Mouse (Mus musculus) neural tube, embryonic 11.5 days (tissue): ENCODE results near the gene Gm49380. TPM values are rescaled to one million over a fixed set of nuclear protein-coding genes. Genes with fewer than 3 reads are reported as not detected.
A peak's percentile ranks its signal among the peaks of the same experiment; 100 is the strongest.

Experiments used
- ATAC-seq: fragments of 200-750 bp; cut with Nextera tagmentation; 2 replicates; pipeline ENCODE4 v1.8.0; 2017; ENCODE audit warnings: moderate number of reproducible peaks, mild to moderate bottlenecking, moderate TSS enrichment, moderate library complexity; ENCODE audit not compliant: insufficient read depth, low FRiP score, low TSS enrichment
- DNase-seq: peaks from one replicate; pipeline ENCODE4 v3.0.0-alpha.2; 2015; ENCODE audit warnings: low spot score
- H3K27ac ChIP-seq: fragments of 300-500 bp; sonication (generic); 2 replicates; pipeline ENCODE4 v1.5.1; 2014; ENCODE audit warnings: low read depth, mild to moderate bottlenecking, low read length
- H3K27me3 ChIP-seq: fragments of 300-500 bp; sonication (generic); 2 replicates; pipeline ENCODE4 v1.6.1; 2014; ENCODE audit warnings: mild to moderate bottlenecking, low read length, mixed read lengths; ENCODE audit not compliant: control insufficient read depth, insufficient read depth
- H3K36me3 ChIP-seq: fragments of 300-500 bp; sonication (generic); 2 replicates; pipeline ENCODE4 v1.6.1; 2014; ENCODE audit warnings: mild to moderate bottlenecking, low read length, moderate library complexity, mixed read lengths; ENCODE audit not compliant: control insufficient read depth, insufficient read depth
- H3K4me1 ChIP-seq: fragments of 300-500 bp; sonication (generic); 2 replicates; pipeline ENCODE4 v1.6.1; 2014; ENCODE audit warnings: low read length, mixed read lengths; ENCODE audit not compliant: control insufficient read depth, insufficient read depth
- H3K4me2 ChIP-seq: fragments of 300-500 bp; sonication (generic); 2 replicates; pipeline ENCODE4 v1.6.1; 2014; ENCODE audit warnings: low read depth, mild to moderate bottlenecking, moderate library complexity
- H3K4me3 ChIP-seq: fragments of 300-500 bp; sonication (generic); 2 replicates; pipeline ENCODE4 v1.5.1; 2014; ENCODE audit warnings: low read depth, low read length
- H3K9ac ChIP-seq: fragments of 300-500 bp; sonication (generic); 2 replicates; pipeline ENCODE4 v1.6.1; 2014; ENCODE audit warnings: mild to moderate bottlenecking, low read length
- H3K9me3 ChIP-seq: fragments of 300-500 bp; sonication (generic); 2 replicates; pipeline ENCODE4 v1.6.1; 2016; ENCODE audit warnings: low read length; ENCODE audit not compliant: control insufficient read depth
- WGBS: fragments of 180-500 bp; shearing (Covaris S2); extraction: QIAGEN DNeasy Blood & Tissue Kit; methylation state at CpG from one replicate; pipeline ENCODE4 v1.1.7; 2014; 5-methylcytosine and 5-hydroxymethylcytosine counted together
- polyA plus RNA-seq: library from polyadenylated mRNA; unstranded; fragments of >200 nt; fragmentation: Nextera tagmentation; extraction: Ambion mirVana; gene quantifications from 2 replicates; pipeline ENCODE4 v1.2.1, GENCODE M21; 2014

Gene Gm49380
- polyA plus RNA-seq, 1 experiment from 2014 or later, result 0.95 TPM

DNA sequence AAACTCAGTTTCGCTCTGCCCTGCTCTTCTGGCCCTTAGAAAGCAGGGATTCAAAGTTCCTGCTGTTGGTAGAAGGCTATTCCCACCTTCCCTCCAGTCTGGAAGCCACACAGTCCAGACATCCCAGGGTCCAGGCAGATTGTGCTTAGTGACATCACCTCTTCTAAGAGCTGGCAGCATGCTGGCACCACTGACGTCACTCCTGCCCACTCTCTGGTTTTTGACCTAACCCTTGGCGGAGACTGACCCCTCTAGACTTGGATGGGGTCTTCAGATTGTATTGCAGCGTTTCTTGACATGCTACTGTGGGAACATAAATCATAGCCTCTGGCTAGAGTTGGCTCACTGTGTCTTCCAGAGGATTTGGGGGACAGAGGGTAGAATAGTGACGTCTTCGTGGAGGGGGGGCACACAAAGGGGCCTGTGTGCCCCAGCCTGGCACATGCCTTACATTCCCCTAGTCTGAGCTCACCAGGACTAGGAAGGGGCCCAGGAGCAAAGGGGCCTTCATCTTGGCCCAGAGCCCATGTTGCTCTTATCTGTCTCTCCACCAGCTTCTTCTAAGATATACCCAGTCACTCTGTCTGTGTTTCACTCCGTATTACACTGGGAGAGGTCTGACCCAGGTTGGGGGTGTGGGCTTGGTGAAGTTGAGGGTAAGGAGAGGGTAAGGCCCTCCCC, 22.6 kb upstream of the Gm49380 start:
- Histone ChIP-seq H3K27me3 (peaks cover 44% of the 10 kb centered on the region), H3K9me3 (no peaks in the 10 kb centered on the region), H3K9ac (no peak overlapping the region), H3K4me2 (peak overlapping the region; percentile 77), H3K4me3 (peak overlapping the region; percentile 51), H3K36me3 (no peaks in the 10 kb centered on the region), H3K27ac (no peak overlapping the region), H3K4me1 (peaks cover 20% of the 10 kb centered on the region)
- DNase-seq, result no peak
- ATAC-seq, result no peak
- 65% methylated on average over 7 of the region's 7 CpGs for WGBS

DNA sequence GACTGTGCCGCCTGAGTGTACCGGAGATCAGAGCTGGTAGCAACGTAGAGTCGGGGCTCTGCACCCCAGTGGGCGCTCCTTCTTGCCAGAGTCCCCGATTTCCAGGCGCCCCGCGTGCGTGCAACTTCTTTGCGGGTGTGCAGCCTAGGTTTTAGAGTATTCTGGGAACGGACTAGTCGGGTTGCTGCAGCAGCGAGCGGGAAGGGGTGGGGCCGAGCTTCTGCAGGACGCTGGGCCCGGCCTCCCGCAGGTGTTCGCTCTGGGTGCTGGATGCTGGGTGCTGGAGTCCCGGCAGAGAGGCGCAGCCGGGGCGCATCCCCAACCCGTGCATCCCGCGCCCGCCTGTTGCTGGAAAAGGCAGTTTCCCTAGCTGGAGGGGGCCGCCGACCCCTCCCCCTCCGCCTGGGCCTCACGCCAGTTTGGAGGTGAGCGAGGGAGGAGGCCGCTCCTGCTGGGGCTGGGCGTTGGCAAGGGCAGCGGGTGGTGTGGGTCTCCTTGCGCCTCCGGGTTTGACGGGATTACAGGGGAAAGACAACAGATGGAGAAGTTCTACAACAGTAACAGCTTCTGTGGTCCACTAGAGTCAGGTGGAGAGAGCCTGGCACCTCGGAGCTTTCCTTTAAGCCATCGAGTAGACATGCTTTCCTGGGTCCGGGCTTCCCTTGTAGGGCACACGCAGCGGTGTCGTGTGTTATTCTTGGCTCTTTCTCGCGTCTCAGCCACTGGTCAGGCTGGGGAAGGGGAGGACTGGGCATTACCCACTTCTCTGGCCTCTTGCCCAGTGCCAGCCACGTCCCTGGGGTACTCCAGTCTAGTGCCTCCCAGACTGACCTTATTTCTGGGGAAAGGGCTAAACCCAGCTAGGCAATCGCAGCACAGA, 21.8 kb upstream of the Gm49380 start:
- Histone ChIP-seq H3K4me1 (peaks cover 25% of the 10 kb centered on the region), H3K4me3 (peak overlapping the region; percentile 51), H3K4me2 (peak overlapping the region; percentile 77), H3K9ac (peak overlapping the region; percentile 55), H3K36me3 (no peaks in the 10 kb centered on the region), H3K27ac (no peak overlapping the region), H3K9me3 (no peaks in the 10 kb centered on the region), H3K27me3 (peaks cover 44% of the 10 kb centered on the region)
- 5% methylated on average over 47 of the region's 49 CpGs for WGBS
- DNase-seq (no peak), ATAC-seq (no peak)

DNA sequence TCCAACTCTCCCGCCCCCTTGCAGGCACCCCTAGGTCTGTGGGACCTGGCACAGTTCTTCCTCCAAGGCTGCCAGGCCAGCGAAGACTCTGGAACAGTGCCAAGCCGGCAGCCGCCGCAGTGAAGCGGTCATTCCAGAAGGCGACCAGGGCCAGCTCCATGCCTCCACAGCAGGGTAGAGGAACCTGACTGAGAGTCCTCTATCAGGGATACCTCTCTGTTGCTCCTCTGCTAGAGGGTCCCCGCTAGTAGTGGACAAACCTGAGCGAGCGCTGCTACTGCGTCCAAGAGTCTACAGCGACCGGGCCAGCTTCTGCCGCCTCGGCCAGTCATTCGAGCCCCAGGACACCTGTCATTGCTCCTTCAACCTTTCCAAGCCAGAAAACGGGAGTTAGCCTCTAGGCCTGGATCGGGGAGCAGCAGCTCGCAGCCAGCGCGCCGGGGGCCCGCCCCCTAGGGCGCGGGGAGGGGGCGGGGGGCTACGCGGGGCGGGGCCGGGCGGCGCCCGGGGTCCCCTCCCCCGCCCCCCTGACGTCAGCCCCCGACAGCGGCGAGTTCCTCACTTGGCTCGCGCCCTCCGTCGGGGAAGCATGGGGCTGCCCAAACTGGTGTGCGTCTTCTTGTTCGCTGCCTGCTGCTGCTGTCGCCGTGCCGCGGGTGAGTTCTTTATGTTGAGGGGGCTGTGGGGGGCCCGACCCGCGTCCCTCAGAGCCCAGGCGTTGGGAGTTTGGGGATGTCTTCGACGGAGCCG, 21.0 kb upstream of the Gm49380 start, which contains the start of gene Mcam:
TSS of gene Mcam (plus strand) at position 369 of the 750 bp plus-strand sequence.
- no peak; the same call in 1 of the 2 replicates for ATAC-seq
- peak; percentile 62 for DNase-seq
- peak within 1 kb of the TSS; percentile 55 for H3K9ac ChIP-seq
- no peaks in the 10 kb centered on the region for H3K9me3 ChIP-seq
- 0 out of 2 replicates have a peak within 1 kb of the TSS, but pooled peaks have one; percentile 14 for H3K27ac ChIP-seq
- H3K4me3 ChIP-seq, result peak within 1 kb of the TSS; percentile 51
- H3K27me3 ChIP-seq, result peaks cover 44% of the 10 kb centered on the region
- H3K4me1 ChIP-seq, result peaks cover 28% of the 10 kb centered on the region
- no peaks in the 10 kb centered on the region for H3K36me3 ChIP-seq
- peak within 1 kb of the TSS; percentile 77 for H3K4me2 ChIP-seq
- WGBS, result 1% methylated on average over 52 of the region's 55 CpGs

GRCm38 (mm10) chr9:44133287-44133686, 20.0 kb upstream of the Gm49380 start:
- H3K9me3 ChIP-seq, result no peaks in the 10 kb centered on the region
- WGBS, result 4% methylated on average over 2 of the region's 2 CpGs
- H3K4me2 ChIP-seq, result no peak overlapping the region
- no peak overlapping the region for H3K4me3 ChIP-seq
- DNase-seq (no peak), ATAC-seq (no peak)
- H3K27me3 ChIP-seq, result peaks cover 44% of the 10 kb centered on the region
- no peak overlapping the region for H3K9ac ChIP-seq
- H3K4me1 ChIP-seq, result peaks cover 28% of the 10 kb centered on the region
- no peaks in the 10 kb centered on the region for H3K36me3 ChIP-seq
- H3K27ac ChIP-seq, result no peak overlapping the region

DNA sequence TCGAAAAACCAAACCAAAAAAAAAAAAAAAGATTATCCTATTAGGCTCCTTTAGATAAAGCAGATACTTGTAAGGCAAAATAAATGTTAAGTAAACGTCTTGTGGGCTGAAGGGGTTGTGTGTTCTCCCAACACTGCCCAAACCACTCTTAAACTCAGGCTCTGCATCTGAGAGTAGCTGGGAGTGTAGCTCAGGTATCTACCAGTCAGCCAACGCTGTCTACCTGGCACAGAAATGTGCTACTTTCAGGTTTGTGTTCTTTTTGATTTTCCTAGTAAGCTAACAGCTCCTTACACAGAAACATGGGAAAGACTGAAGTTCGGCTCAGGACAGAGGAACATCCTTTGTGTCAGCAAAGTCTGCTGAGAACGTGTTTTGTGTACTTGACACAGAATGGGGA, 18.9 kb upstream of the Gm49380 start:
- DNase-seq (no peak), ATAC-seq (no peak)
- Histone ChIP-seq H3K9ac (no peak overlapping the region), H3K27ac (no peak overlapping the region), H3K36me3 (no peaks in the 10 kb centered on the region), H3K9me3 (no peaks in the 10 kb centered on the region), H3K4me1 (peaks cover 28% of the 10 kb centered on the region), H3K4me2 (no peak overlapping the region), H3K27me3 (peaks cover 43% of the 10 kb centered on the region), H3K4me3 (no peak overlapping the region)
- WGBS, result 77% methylated on average over 5 of the region's 5 CpGs

- Histone ChIP-seq H3K27ac (peak overlapping the region; percentile 30; the same call in 1 of the 2 replicates), H3K4me3 (no peak overlapping the region), H3K36me3 (no peaks in the 10 kb centered on the region), H3K4me2 (no peak overlapping the region), H3K9ac (peak overlapping the region; percentile 61; the same call in 1 of the 2 replicates), H3K9me3 (no peaks in the 10 kb centered on the region), H3K4me1 (peaks cover 30% of the 10 kb centered on the region), H3K27me3 (peaks cover 36% of the 10 kb centered on the region)
- 41% methylated on average over 7 of the region's 7 CpGs for WGBS
- ATAC-seq, result no peak
- DNase-seq, result peak; percentile 10
Measured at GRCm38 (mm10) chr9:44131276-44131590, 17.9 kb upstream of the Gm49380 start.

GRCm38 (mm10) chr9:44130581-44131275, 17.4 kb upstream of the Gm49380 start:
- peak overlapping the region; percentile 70 for H3K4me2 ChIP-seq
- H3K36me3 ChIP-seq, result no peaks in the 10 kb centered on the region
- WGBS, result 13% methylated on average over 19 of the region's 19 CpGs
- H3K4me1 ChIP-seq, result peaks cover 32% of the 10 kb centered on the region
- no peaks in the 10 kb centered on the region for H3K9me3 ChIP-seq
- DNase-seq, result peak; percentile 65
- H3K9ac ChIP-seq, result peak overlapping the region; percentile 61
- peaks cover 31% of the 10 kb centered on the region for H3K27me3 ChIP-seq
- ATAC-seq, result peak; percentile 46; the same call in 1 of the 2 replicates
- peak overlapping the region; percentile 34 for H3K4me3 ChIP-seq
- peak overlapping the region; percentile 46; the same call in 1 of the 2 replicates for H3K27ac ChIP-seq

DNA sequence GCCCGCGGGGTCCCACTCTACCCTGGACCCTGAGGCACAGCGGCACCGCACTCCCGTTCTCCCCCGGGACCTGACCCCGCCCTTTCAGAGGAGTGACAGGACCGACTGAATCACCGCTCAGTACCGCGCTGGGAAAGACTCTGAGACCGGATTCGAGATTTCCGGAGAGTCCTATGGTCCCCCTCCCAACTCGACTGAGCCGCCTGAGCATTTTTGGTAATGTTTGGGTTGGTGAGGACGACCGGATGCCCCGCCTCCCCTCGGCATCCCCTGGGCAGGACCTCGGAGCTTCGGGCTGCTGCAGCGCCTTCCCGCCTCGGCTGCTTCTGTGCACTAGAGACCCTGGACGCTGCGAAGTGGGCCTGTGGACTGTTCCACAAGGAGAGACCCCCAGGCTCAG, 16.7 kb upstream of the Gm49380 start:
- Histone ChIP-seq H3K9ac (peak overlapping the region; percentile 61), H3K4me2 (peak overlapping the region; percentile 70), H3K9me3 (no peaks in the 10 kb centered on the region), H3K4me1 (peaks cover 27% of the 10 kb centered on the region), H3K4me3 (peak overlapping the region; percentile 34), H3K27ac (peak overlapping the region; percentile 46; the same call in 1 of the 2 replicates), H3K27me3 (peaks cover 25% of the 10 kb centered on the region), H3K36me3 (no peaks in the 10 kb centered on the region)
- peak; percentile 75 for DNase-seq
- 0 out of 2 replicates have a peak, but pooled peaks have one; percentile 35 for ATAC-seq
- WGBS, result under 1% methylated on average over 27 of the region's 27 CpGs
